Mouse (Mus musculus) intestine, embryonic 14.5 days (tissue): Measurements from ENCODE around the gene Aifm1. TPM values are rescaled to one million over a fixed set of nuclear protein-coding genes. Genes with fewer than 3 reads are reported as not detected.
"Not testable (repeated sequence)": the region's sequence is repeated elsewhere in the genome, so short reads cannot be mapped to it uniquely, and the experiment has no call there.

ENCODE experiments used
- ATAC-seq: fragments of 200-750 bp; cut with Nextera tagmentation; replicated peaks from 2 replicates; pipeline ENCODE4 v1.8.0; 2017; ENCODE audit warnings: low read depth, moderate number of reproducible peaks, moderate TSS enrichment, moderate library complexity; ENCODE audit not compliant: low FRiP score, low TSS enrichment
- DNase-seq: peaks from one replicate; pipeline ENCODE4 v3.0.0-alpha.2; 2018; ENCODE audit warnings: low spot score
- H3K27ac ChIP-seq: fragments of 300-500 bp; sonication (generic); 2 replicates; pipeline ENCODE4 v1.5.1; 2014; ENCODE audit warnings: low read depth, mild to moderate bottlenecking, control low read depth
- H3K27me3 ChIP-seq: fragments of 300-500 bp; sonication (generic); replicated peaks from 2 replicates; pipeline ENCODE4 v1.6.1; 2014; ENCODE audit warnings: low read length, control low read depth; ENCODE audit not compliant: control insufficient read depth, insufficient read depth
- H3K36me3 ChIP-seq: fragments of 300-500 bp; sonication (generic); 2 replicates; pipeline ENCODE4 v1.6.1; 2014; ENCODE audit warnings: low read length, control low read depth; ENCODE audit not compliant: control insufficient read depth, insufficient read depth
- H3K4me1 ChIP-seq: fragments of 300-500 bp; sonication (generic); replicated peaks from 2 replicates; pipeline ENCODE4 v1.6.1; 2014; ENCODE audit warnings: low read length, control low read depth, mixed read lengths; ENCODE audit not compliant: control insufficient read depth, insufficient read depth
- H3K4me2 ChIP-seq: fragments of 300-500 bp; sonication (generic); 2 replicates; pipeline ENCODE4 v1.6.1; 2014; ENCODE audit warnings: low read length
- H3K4me3 ChIP-seq: fragments of 300-500 bp; sonication (generic); 2 replicates; pipeline ENCODE4 v1.5.1; 2014; ENCODE audit warnings: low read depth, low read length, control low read depth, mixed read lengths
- H3K9ac ChIP-seq: fragments of 300-500 bp; sonication (generic); 2 replicates; pipeline ENCODE4 v1.6.1; 2014; ENCODE audit warnings: mild to moderate bottlenecking, low read length
- H3K9me3 ChIP-seq: fragments of 300-500 bp; sonication (generic); 2 replicates; pipeline ENCODE4 v1.6.1; 2016; ENCODE audit warnings: low read length, control low read depth; ENCODE audit not compliant: control insufficient read depth
- WGBS: fragments of 180-500 bp; shearing (Covaris S2); extraction: QIAGEN DNeasy Blood & Tissue Kit; methylation state at CpG from one replicate; pipeline ENCODE4 v1.1.7; 2014; 5-methylcytosine and 5-hydroxymethylcytosine counted together
- polyA plus RNA-seq: library from polyadenylated mRNA; unstranded; fragments of >200 nt; fragmentation: Nextera tagmentation; extraction: Ambion mirVana; gene quantifications from 2 replicates; pipeline ENCODE4 v1.2.1, GENCODE M21; 2014

The Aifm1 gene
- polyA plus RNA-seq, 1 experiment from 2014 or later = 76.1 TPM

- not testable (repeated sequence) for H3K4me1 ChIP-seq, DNase-seq, H3K9ac ChIP-seq, H3K27ac ChIP-seq, H3K4me2 ChIP-seq, ATAC-seq, H3K36me3 ChIP-seq, H3K27me3 ChIP-seq, H3K4me3 ChIP-seq, H3K9me3 ChIP-seq
- 84% methylated on average over 6 of the region's 7 CpGs for WGBS
These were observed 77.3 kb downstream of the Aifm1 start for GRCm38 (mm10) chrX:48436082-48436481.

- H3K4me3 ChIP-seq = no peak overlapping the region
- ATAC-seq (no peak), DNase-seq (no peak)
- H3K27ac ChIP-seq = no peak overlapping the region
- no peaks in the 10 kb centered on the region for H3K36me3 ChIP-seq
- 70% methylated on average over 9 of the region's 9 CpGs for WGBS
- H3K9me3 ChIP-seq = no peaks in the 10 kb centered on the region
- H3K27me3 ChIP-seq = no peaks in the 10 kb centered on the region
- H3K9ac ChIP-seq = no peak overlapping the region
- 0 out of 2 replicates have a peak, but pooled peaks cover 3% of the 10 kb centered on the region for H3K4me1 ChIP-seq
- no peak overlapping the region for H3K4me2 ChIP-seq
These were observed 77.9 kb downstream of the Aifm1 start for GRCm38 (mm10) chrX:48435477-48435900.

- WGBS = 86% methylated on average over 1 of the region's 1 CpGs
- Histone ChIP-seq H3K27ac (no peak overlapping the region), H3K36me3 (no peaks in the 10 kb centered on the region), H3K9ac (no peak overlapping the region), H3K27me3 (no peaks in the 10 kb centered on the region), H3K4me1 (0 out of 2 replicates have a peak, but pooled peaks cover 3% of the 10 kb centered on the region), H3K9me3 (no peaks in the 10 kb centered on the region), H3K4me3 (no peak overlapping the region), H3K4me2 (no peak overlapping the region)
- no peak for DNase-seq
- ATAC-seq = no peak
These were observed 79.1 kb downstream of the Aifm1 start for GRCm38 (mm10) chrX:48434251-48434650.

- Histone ChIP-seq H3K4me1 (0 out of 2 replicates have a peak, but pooled peaks cover 3% of the 10 kb centered on the region), H3K36me3 (no peaks in the 10 kb centered on the region), H3K9ac (no peak overlapping the region), H3K4me3 (no peak overlapping the region), H3K27ac (no peak overlapping the region), H3K4me2 (no peak overlapping the region), H3K9me3 (no peaks in the 10 kb centered on the region), H3K27me3 (no peaks in the 10 kb centered on the region)
- 35% methylated on average over 6 of the region's 6 CpGs for WGBS
- ATAC-seq (no peak), DNase-seq (no peak)
These were observed 79.8 kb downstream of the Aifm1 start for GRCm38 (mm10) chrX:48433527-48433899.

- 0 out of 2 replicates have a peak, but pooled peaks cover 3% of the 10 kb centered on the region for H3K4me1 ChIP-seq
- H3K9ac ChIP-seq = no peak overlapping the region
- no peaks in the 10 kb centered on the region for H3K36me3 ChIP-seq
- WGBS = 62% methylated on average over 15 of the region's 15 CpGs
- no peak overlapping the region for H3K4me3 ChIP-seq
- H3K27ac ChIP-seq = no peak overlapping the region
- H3K9me3 ChIP-seq = no peaks in the 10 kb centered on the region
- H3K4me2 ChIP-seq = no peak overlapping the region
- no peaks in the 10 kb centered on the region for H3K27me3 ChIP-seq
- no peak for ATAC-seq
- DNase-seq = no peak
These were observed 80.5 kb downstream of the Aifm1 start for GRCm38 (mm10) chrX:48432599-48433526.

- H3K9ac ChIP-seq = no peak overlapping the region
- no peak for DNase-seq
- H3K9me3 ChIP-seq = no peaks in the 10 kb centered on the region
- no peaks in the 10 kb centered on the region for H3K36me3 ChIP-seq
- no peak overlapping the region for H3K27ac ChIP-seq
- H3K27me3 ChIP-seq = no peaks in the 10 kb centered on the region
- WGBS = 44% methylated on average over 6 of the region's 6 CpGs
- 0 out of 2 replicates have a peak, but pooled peaks cover 3% of the 10 kb centered on the region for H3K4me1 ChIP-seq
- no peak for ATAC-seq
- no peak overlapping the region for H3K4me3 ChIP-seq
- H3K4me2 ChIP-seq = no peak overlapping the region
These were observed 83.8 kb downstream of the Aifm1 start for GRCm38 (mm10) chrX:48429538-48429937.

GRCm38 (mm10) chrX:48429100-48429499 is 84.3 kb downstream of the Aifm1 start:
- Histone ChIP-seq H3K27ac (no peak overlapping the region), H3K9ac (no peak overlapping the region), H3K9me3 (no peaks in the 10 kb centered on the region), H3K4me2 (no peak overlapping the region), H3K4me1 (0 out of 2 replicates have a peak, but pooled peaks cover 3% of the 10 kb centered on the region), H3K36me3 (no peaks in the 10 kb centered on the region), H3K27me3 (no peaks in the 10 kb centered on the region), H3K4me3 (no peak overlapping the region)
- no peak for ATAC-seq
- DNase-seq = no peak

- 88% methylated on average over 8 of the region's 8 CpGs for WGBS
- Histone ChIP-seq H3K27me3 (no peaks in the 10 kb centered on the region), H3K4me1 (0 out of 2 replicates have a peak, but pooled peaks cover 3% of the 10 kb centered on the region), H3K36me3 (no peaks in the 10 kb centered on the region), H3K4me2 (no peak overlapping the region), H3K9me3 (no peaks in the 10 kb centered on the region), H3K27ac (no peak overlapping the region), H3K4me3 (no peak overlapping the region), H3K9ac (no peak overlapping the region)
- DNase-seq (no peak), ATAC-seq (no peak)
These were observed 84.7 kb downstream of the Aifm1 start for GRCm38 (mm10) chrX:48428642-48429041.

GRCm38 (mm10) chrX:48428241-48428640 is 85.1 kb downstream of the Aifm1 start:
- Histone ChIP-seq H3K27me3 (no peaks in the 10 kb centered on the region), H3K4me1 (no peaks in the 10 kb centered on the region), H3K9me3 (no peaks in the 10 kb centered on the region), H3K4me2 (no peak overlapping the region), H3K36me3 (no peaks in the 10 kb centered on the region), H3K4me3 (no peak overlapping the region), H3K9ac (no peak overlapping the region), H3K27ac (no peak overlapping the region)
- no peak for ATAC-seq
- WGBS = 72% methylated on average over 6 of the region's 6 CpGs
- DNase-seq = no peak
